Mouse (Mus musculus) heart, embryonic 11.5 days (tissue): ENCODE data around the gene Dnmt3a. TPM values are rescaled to one million over a fixed set of nuclear protein-coding genes. Genes with fewer than 3 reads are reported as not detected.

ENCODE experiments used
- ATAC-seq: fragments of 200-750 bp; cut with Nextera tagmentation; replicated peaks from 2 replicates; pipeline ENCODE4 v1.8.0; 2017; ENCODE audit warnings: moderate library complexity; ENCODE audit not compliant: insufficient number of reproducible peaks, low FRiP score, low TSS enrichment
- H3K27ac ChIP-seq: fragments of 300-500 bp; sonication (generic); 2 replicates; pipeline ENCODE4 v1.5.1; 2014; ENCODE audit warnings: mild to moderate bottlenecking, low read depth, low read length
- H3K27me3 ChIP-seq: fragments of 300-500 bp; sonication (generic); 2 replicates; pipeline ENCODE4 v1.6.1; 2014; ENCODE audit warnings: mild to moderate bottlenecking, low read length, mixed read lengths; ENCODE audit not compliant: control insufficient read depth, insufficient read depth
- H3K36me3 ChIP-seq: fragments of 300-500 bp; sonication (generic); 2 replicates; pipeline ENCODE4 v1.6.1; 2014; ENCODE audit warnings: mild to moderate bottlenecking, low read length, moderate library complexity, mixed read lengths; ENCODE audit not compliant: control insufficient read depth, insufficient read depth
- H3K4me1 ChIP-seq: fragments of 300-500 bp; sonication (generic); 2 replicates; pipeline ENCODE4 v1.6.1; 2014; ENCODE audit warnings: low read length; ENCODE audit not compliant: control insufficient read depth, insufficient read depth
- H3K4me2 ChIP-seq: fragments of 300-500 bp; sonication (generic); 2 replicates; pipeline ENCODE4 v1.6.1; 2014; ENCODE audit warnings: mild to moderate bottlenecking, moderate library complexity
- H3K4me3 ChIP-seq: fragments of 300-500 bp; sonication (generic); 2 replicates; pipeline ENCODE4 v1.5.1; 2014; ENCODE audit warnings: low read depth, low read length
- H3K9ac ChIP-seq: fragments of 300-500 bp; sonication (generic); 2 replicates; pipeline ENCODE4 v1.6.1; 2014; ENCODE audit warnings: mild to moderate bottlenecking, low read depth, low read length, moderate library complexity
- H3K9me3 ChIP-seq: fragments of 300-500 bp; sonication (generic); replicated peaks from 2 replicates; pipeline ENCODE4 v1.6.1; 2016; ENCODE audit warnings: low read length; ENCODE audit not compliant: control insufficient read depth
- WGBS: fragments of 180-500 bp; shearing (Covaris S2); extraction: QIAGEN DNeasy Blood & Tissue Kit; methylation state at CpG from one replicate; pipeline ENCODE4 v1.1.7; 2014; ENCODE audit not compliant: insufficient replicate concordance; 5-methylcytosine and 5-hydroxymethylcytosine counted together
- polyA plus RNA-seq: library from polyadenylated mRNA; unstranded; fragments of >200 nt; fragmentation: Nextera tagmentation; extraction: Ambion mirVana; gene quantifications from 2 replicates; pipeline ENCODE4 v1.2.1, GENCODE M21; 2014

Dnmt3a gene
- polyA plus RNA-seq, 1 experiment from 2014 or later: 55.1 TPM

- H3K4me3 ChIP-seq: no peak overlapping the region
- H3K27ac ChIP-seq: no peak overlapping the region
- peaks cover 15% of the 10 kb centered on the region for H3K36me3 ChIP-seq
- H3K9me3 ChIP-seq: no peaks in the 10 kb centered on the region
- no peak overlapping the region for H3K9ac ChIP-seq
- 76% methylated on average over 6 of the region's 6 CpGs for WGBS
- peaks cover 4% of the 10 kb centered on the region for H3K4me1 ChIP-seq
- H3K27me3 ChIP-seq: no peaks in the 10 kb centered on the region
- ATAC-seq: no peak
- no peak overlapping the region for H3K4me2 ChIP-seq
Observed at GRCm38 (mm10) chr12:3862253-3862652, 56.4 kb downstream of the Dnmt3a start.

- ATAC-seq: no peak
- Histone ChIP-seq H3K9me3 (no peaks in the 10 kb centered on the region), H3K27me3 (no peaks in the 10 kb centered on the region), H3K27ac (no peak overlapping the region), H3K9ac (no peak overlapping the region), H3K4me1 (peaks cover 15% of the 10 kb centered on the region), H3K4me3 (no peak overlapping the region), H3K4me2 (no peak overlapping the region), H3K36me3 (peaks cover 13% of the 10 kb centered on the region)
- 94% methylated on average over 8 of the region's 8 CpGs for WGBS
Observed at GRCm38 (mm10) chr12:3864208-3864607, 58.4 kb downstream of the Dnmt3a start.

GRCm38 (mm10) chr12:3865594-3865993 lies 59.8 kb downstream of the Dnmt3a start:
- no peak for ATAC-seq
- 82% methylated on average over 8 of the region's 8 CpGs for WGBS

GRCm38 (mm10) chr12:3866654-3867370 lies 61.0 kb downstream of the Dnmt3a start:
- WGBS: 73% methylated on average over 12 of the region's 12 CpGs
- peaks cover 34% of the 10 kb centered on the region for H3K4me1 ChIP-seq
- H3K36me3 ChIP-seq: peaks cover 6% of the 10 kb centered on the region

More at GRCm38 (mm10) chr12:3865594-3865993, 59.8 kb downstream of the Dnmt3a start:
- Histone ChIP-seq H3K9ac (no peak overlapping the region), H3K4me1 (peaks cover 21% of the 10 kb centered on the region), H3K36me3 (peaks cover 10% of the 10 kb centered on the region), H3K27ac (no peak overlapping the region), H3K27me3 (no peaks in the 10 kb centered on the region), H3K9me3 (no peaks in the 10 kb centered on the region), H3K4me2 (no peak overlapping the region), H3K4me3 (no peak overlapping the region)

GRCm38 (mm10) chr12:3868115-3868514 lies 62.3 kb downstream of the Dnmt3a start:
- H3K36me3 ChIP-seq: peaks cover 6% of the 10 kb centered on the region
- H3K4me2 ChIP-seq: no peak overlapping the region
- H3K4me3 ChIP-seq: no peak overlapping the region
- peaks cover 46% of the 10 kb centered on the region for H3K4me1 ChIP-seq
- no peaks in the 10 kb centered on the region for H3K9me3 ChIP-seq
- peak overlapping the region; percentile 66 for H3K27ac ChIP-seq
- 63% methylated on average over 5 of the region's 5 CpGs for WGBS
- ATAC-seq: no peak
- H3K9ac ChIP-seq: no peak overlapping the region
- H3K27me3 ChIP-seq: no peaks in the 10 kb centered on the region

More at GRCm38 (mm10) chr12:3866654-3867370, 61.0 kb downstream of the Dnmt3a start:
- H3K27me3 ChIP-seq: no peaks in the 10 kb centered on the region
- no peaks in the 10 kb centered on the region for H3K9me3 ChIP-seq
- H3K9ac ChIP-seq: no peak overlapping the region
- no peak overlapping the region for H3K27ac ChIP-seq
- H3K4me2 ChIP-seq: no peak overlapping the region
- ATAC-seq: no peak
- H3K4me3 ChIP-seq: no peak overlapping the region

GRCm38 (mm10) chr12:3868676-3869458 lies 63.1 kb downstream of the Dnmt3a start:
- Histone ChIP-seq H3K9ac (peak overlapping the region; percentile 10), H3K27me3 (no peaks in the 10 kb centered on the region), H3K4me3 (no peak overlapping the region), H3K27ac (peak overlapping the region; percentile 66), H3K4me2 (no peak overlapping the region), H3K36me3 (peaks cover 6% of the 10 kb centered on the region), H3K4me1 (peaks cover 52% of the 10 kb centered on the region), H3K9me3 (no peaks in the 10 kb centered on the region)
- ATAC-seq: no peak
- WGBS: 50% methylated on average over 7 of the region's 7 CpGs

GRCm38 (mm10) chr12:3870024-3870423 lies 64.2 kb downstream of the Dnmt3a start:
- peak overlapping the region; percentile 7; the same call in 1 of the 2 replicates for H3K27ac ChIP-seq
- H3K4me1 ChIP-seq: peaks cover 56% of the 10 kb centered on the region
- H3K4me3 ChIP-seq: no peak overlapping the region
- H3K27me3 ChIP-seq: no peaks in the 10 kb centered on the region
- no peak for ATAC-seq
- no peaks in the 10 kb centered on the region for H3K9me3 ChIP-seq
- H3K36me3 ChIP-seq: peaks cover 5% of the 10 kb centered on the region
- H3K9ac ChIP-seq: no peak overlapping the region
- WGBS: 89% methylated on average over 5 of the region's 5 CpGs
- H3K4me2 ChIP-seq: no peak overlapping the region

- no peaks in the 10 kb centered on the region for H3K27me3 ChIP-seq
- H3K36me3 ChIP-seq: peaks cover 2% of the 10 kb centered on the region
- peak overlapping the region; percentile 46 for H3K27ac ChIP-seq
- peak; percentile 40 for ATAC-seq
- no peak overlapping the region for H3K4me3 ChIP-seq
- peaks cover 56% of the 10 kb centered on the region for H3K4me1 ChIP-seq
- H3K4me2 ChIP-seq: peak overlapping the region; percentile 53
- 9% methylated on average over 19 of the region's 19 CpGs for WGBS
- H3K9me3 ChIP-seq: no peaks in the 10 kb centered on the region
- H3K9ac ChIP-seq: peak overlapping the region; percentile 54; the same call in 1 of the 2 replicates
Observed at GRCm38 (mm10) chr12:3870859-3871462, 65.2 kb downstream of the Dnmt3a start.
